Mouse (Mus musculus): ENCODE results near the gene Khnyn. TPM values are rescaled to one million over a fixed set of nuclear protein-coding genes. Genes with fewer than 3 reads are reported as not detected.

Khnyn gene
- polyA plus RNA-seq, 1 experiment, result 47.4 TPM

DNA sequence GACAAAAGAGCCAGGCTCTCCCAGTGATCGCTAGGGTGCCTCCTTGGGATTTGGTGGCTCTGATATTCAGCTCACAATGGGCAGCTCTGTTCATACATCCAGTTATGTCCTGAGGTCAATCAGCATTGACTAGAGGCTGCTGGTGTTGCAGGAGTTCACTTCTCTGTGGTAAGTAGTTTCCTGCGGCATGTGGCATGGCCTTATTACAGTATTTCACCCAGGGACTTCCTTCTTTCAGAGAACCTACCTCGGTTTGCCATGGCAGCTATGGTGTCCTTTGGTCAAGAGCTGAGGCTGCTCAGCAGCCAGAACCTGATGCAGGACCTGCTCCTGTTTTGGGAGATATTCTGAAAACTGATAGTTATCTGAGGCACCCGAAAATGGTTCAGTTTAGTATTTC, 42.1 kb downstream of the Khnyn start:
- Histone ChIP-seq H3K4me3 (replicated peaks; ENCODE audit: insufficient read depth, low read depth, low read length) (no peak overlapping the region), H3K27ac (ENCODE audit: insufficient read depth, low read length) (no peak overlapping the region), H3K27me3 (ENCODE audit: control insufficient read depth, insufficient read depth, low read length) (no peaks in the 10 kb centered on the region), H3K4me1 (ENCODE audit: control insufficient read depth, insufficient read depth, low read length) (no peaks in the 10 kb centered on the region)
- no peak for TF ChIP-seq POLR2A (IDR thresholded peaks at IDR 0.05; ENCODE audit: borderline replicate concordance, insufficient read depth, low read length)
- WGBS, result 88% methylated on average over 4 of the region's 4 CpGs
- no peak for DNase-seq

DNA sequence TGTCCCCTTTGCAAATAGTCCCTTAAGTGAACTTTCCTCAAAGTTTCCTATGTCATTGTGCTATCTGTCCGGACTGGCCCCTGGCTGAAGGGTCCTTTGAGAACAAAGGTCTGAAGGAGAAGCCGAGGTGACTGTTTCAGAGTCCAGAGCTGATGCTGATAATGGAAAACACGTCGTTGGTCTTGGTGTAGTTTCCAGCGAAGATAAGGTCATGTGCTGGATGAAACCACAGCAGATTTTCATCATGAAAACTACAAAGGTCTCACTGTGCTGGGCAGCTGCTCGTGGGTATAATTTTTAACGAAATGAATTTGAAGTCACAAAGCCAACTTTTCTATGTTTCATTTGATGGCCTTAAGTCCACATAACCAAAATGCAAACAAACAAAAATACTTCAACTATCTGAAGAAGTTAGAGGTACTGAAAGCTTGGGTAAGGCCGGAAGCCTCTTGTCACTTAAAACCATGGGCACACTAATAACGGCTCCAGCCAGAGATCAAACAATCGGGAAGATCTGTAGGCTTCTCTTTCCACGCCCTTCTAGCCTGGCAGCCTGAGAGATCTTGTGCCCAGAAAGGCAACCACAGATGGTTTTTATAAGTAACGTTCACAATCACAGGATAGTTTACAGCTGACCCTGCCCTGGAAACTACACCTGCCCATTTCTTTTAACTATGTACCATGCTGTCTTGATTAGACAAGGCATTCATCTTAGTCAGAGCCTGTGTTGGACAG, 44.7 kb downstream of the Khnyn start:
- Histone ChIP-seq H3K27me3 (ENCODE audit: control insufficient read depth, insufficient read depth, low read length) (no peaks in the 10 kb centered on the region), H3K27ac (ENCODE audit: insufficient read depth, low read length) (no peak overlapping the region), H3K4me3 (replicated peaks; ENCODE audit: insufficient read depth, low read depth, low read length) (no peak overlapping the region), H3K4me1 (ENCODE audit: control insufficient read depth, insufficient read depth, low read length) (no peaks in the 10 kb centered on the region)
- WGBS, result 84% methylated on average over 12 of the region's 12 CpGs
- TF ChIP-seq POLR2A (IDR thresholded peaks at IDR 0.05; ENCODE audit: borderline replicate concordance, insufficient read depth, low read length) (no peak), CTCF (IDR thresholded peaks at IDR 0.05; ENCODE audit: borderline replicate concordance, insufficient read depth, low read depth, low read length) (no peak)
- no peak for DNase-seq

DNA sequence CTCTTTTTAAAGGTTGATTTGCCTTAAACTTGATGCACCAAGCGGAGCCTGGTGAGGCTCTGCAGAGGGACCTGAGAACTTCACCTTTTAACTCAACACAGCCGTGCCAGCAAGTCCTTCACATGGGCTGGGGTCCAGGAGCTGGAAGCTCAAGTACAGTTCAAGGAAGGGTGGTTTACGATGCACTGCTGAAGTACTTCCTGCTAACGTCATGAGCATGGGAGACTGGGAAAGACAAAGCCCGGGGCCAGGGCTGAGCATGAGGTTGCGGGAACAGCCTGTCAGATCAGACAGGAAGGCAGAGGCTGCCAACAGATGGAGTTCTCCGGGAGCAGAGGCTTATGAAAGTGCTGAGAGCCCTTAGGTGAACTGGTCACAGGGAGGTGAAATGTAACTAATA, 48.8 kb downstream of the Khnyn start:
- DNase-seq, result no peak
- no peak overlapping the region for H3K4me3 ChIP-seq (replicated peaks; ENCODE audit: insufficient read depth, low read depth, low read length)
- H3K27me3 ChIP-seq (ENCODE audit: control insufficient read depth, insufficient read depth, low read length), result no peaks in the 10 kb centered on the region
- TF ChIP-seq POLR2A (IDR thresholded peaks at IDR 0.05; ENCODE audit: borderline replicate concordance, insufficient read depth, low read length), result no peak
- no peak for TF ChIP-seq CTCF (IDR thresholded peaks at IDR 0.05; ENCODE audit: borderline replicate concordance, insufficient read depth, low read depth, low read length)
- no peaks in the 10 kb centered on the region for H3K4me1 ChIP-seq (ENCODE audit: control insufficient read depth, insufficient read depth, low read length)
- H3K27ac ChIP-seq (ENCODE audit: insufficient read depth, low read length), result no peak overlapping the region
- WGBS, result 21% methylated on average over 7 of the region's 7 CpGs

DNA sequence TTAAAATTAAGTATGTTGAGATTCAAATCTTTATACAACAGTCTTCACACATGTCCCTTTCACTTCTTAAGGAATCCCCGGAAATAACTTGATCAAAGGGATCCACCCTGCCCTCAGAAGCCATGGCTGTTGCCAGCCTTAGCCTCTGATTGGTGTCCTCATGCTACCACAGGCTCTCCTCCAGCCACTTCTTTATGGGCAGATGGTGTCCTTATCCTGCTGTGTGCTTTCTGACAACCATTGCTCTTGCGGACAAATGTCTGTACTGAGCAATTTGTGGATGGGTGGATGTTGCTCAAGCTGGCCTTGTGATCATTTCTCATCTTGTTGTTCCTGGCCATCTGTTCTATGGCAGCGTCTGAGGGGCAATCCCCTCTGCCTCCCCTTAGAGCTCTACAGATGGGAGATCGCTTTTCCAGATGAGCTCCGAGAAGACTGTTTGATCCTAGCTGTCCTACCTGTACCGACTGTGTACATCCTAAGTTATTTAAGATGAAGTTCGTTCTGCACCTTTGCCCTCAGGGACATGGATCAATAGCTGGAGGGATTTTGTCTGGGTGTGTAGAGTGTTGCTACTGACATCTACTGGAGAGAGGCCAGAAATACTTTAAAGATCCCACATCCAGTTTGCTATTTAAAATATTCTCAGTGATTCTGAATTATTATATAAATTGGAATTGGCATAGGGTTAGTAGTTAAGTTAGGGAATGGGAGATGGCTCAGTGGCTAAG, 55.5 kb downstream of the Khnyn start:
- TF ChIP-seq POLR2A (IDR thresholded peaks at IDR 0.05; ENCODE audit: borderline replicate concordance, insufficient read depth, low read length), result no peak
- TF ChIP-seq CTCF (IDR thresholded peaks at IDR 0.05; ENCODE audit: borderline replicate concordance, insufficient read depth, low read depth, low read length), result no peak
- WGBS, result 12% methylated on average over 7 of the region's 7 CpGs
- peak; percentile 18 to 43 for DNase-seq
- no peak overlapping the region for H3K4me3 ChIP-seq (replicated peaks; ENCODE audit: insufficient read depth, low read depth, low read length)
- H3K4me1 ChIP-seq (ENCODE audit: control insufficient read depth, insufficient read depth, low read length), result peaks cover 5% of the 10 kb centered on the region
- peak overlapping the region; percentile 50 for H3K27ac ChIP-seq (ENCODE audit: insufficient read depth, low read length)
- no peaks in the 10 kb centered on the region for H3K27me3 ChIP-seq (ENCODE audit: control insufficient read depth, insufficient read depth, low read length)

DNA sequence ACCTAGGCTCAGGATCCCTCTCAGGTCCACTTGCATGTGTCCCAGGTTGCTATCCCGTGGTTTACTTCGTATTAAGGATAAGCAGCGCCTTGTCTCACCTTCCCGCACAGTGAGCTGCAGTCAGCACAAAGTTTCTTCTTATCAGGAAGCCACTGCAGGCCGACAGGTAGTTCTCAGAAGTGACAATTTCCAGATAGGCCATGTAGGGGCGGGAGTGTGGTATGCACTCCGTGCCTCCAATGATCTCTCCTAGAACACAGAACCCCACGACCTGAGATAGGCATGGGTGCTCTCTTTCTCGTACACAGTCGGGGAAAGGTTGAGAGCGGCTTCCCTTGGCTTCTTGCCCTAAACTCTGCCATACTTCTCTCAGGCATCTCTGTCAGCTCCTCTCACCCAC, 58.9 kb downstream of the Khnyn start:
- DNase-seq, result no peak
- peaks cover 10% of the 10 kb centered on the region for H3K4me1 ChIP-seq (ENCODE audit: control insufficient read depth, insufficient read depth, low read length)
- 84% methylated on average over 11 of the region's 11 CpGs for WGBS
- no peak for TF ChIP-seq CTCF (IDR thresholded peaks at IDR 0.05; ENCODE audit: borderline replicate concordance, insufficient read depth, low read depth, low read length)
- TF ChIP-seq POLR2A (IDR thresholded peaks at IDR 0.05; ENCODE audit: borderline replicate concordance, insufficient read depth, low read length), result no peak
- no peak overlapping the region for H3K4me3 ChIP-seq (replicated peaks; ENCODE audit: insufficient read depth, low read depth, low read length)
- H3K27me3 ChIP-seq (ENCODE audit: control insufficient read depth, insufficient read depth, low read length), result no peaks in the 10 kb centered on the region
- H3K27ac ChIP-seq (ENCODE audit: insufficient read depth, low read length), result no peak overlapping the region

DNA sequence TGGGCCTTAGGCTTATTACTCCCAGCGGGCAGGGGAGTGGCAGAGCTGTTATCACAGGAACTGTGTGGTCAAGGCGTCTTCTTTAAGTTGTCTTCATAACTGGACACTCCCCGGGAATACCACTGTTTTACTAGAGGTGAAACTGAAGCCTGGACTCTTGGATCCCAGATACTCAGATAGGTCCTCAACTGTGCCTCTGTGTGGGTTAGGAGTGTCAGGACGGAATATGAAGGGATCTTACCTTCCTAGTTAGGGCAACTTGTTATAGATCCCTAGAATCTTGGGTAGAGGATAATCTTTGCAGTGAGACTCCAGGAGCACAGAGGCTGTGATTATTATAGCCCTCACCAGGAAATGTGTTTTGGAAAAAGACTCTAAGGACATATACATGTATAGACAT, 59.8 kb downstream of the Khnyn start, which contains the start of gene Cma1:
Gene Cma1 (minus strand): TSS at position 101 of the 400 bp plus-strand sequence.
- no peak for DNase-seq
- Histone ChIP-seq H3K4me3 (replicated peaks; ENCODE audit: insufficient read depth, low read depth, low read length) (no peak within 1 kb of the TSS), H3K4me1 (ENCODE audit: control insufficient read depth, insufficient read depth, low read length) (peaks cover 10% of the 10 kb centered on the region), H3K27me3 (ENCODE audit: control insufficient read depth, insufficient read depth, low read length) (no peaks in the 10 kb centered on the region), H3K27ac (ENCODE audit: insufficient read depth, low read length) (no peak within 1 kb of the TSS)
- WGBS, result 92% methylated on average over 4 of the region's 4 CpGs
- no peak for TF ChIP-seq POLR2A (IDR thresholded peaks at IDR 0.05; ENCODE audit: borderline replicate concordance, insufficient read depth, low read length)
- no peak for TF ChIP-seq CTCF (IDR thresholded peaks at IDR 0.05; ENCODE audit: borderline replicate concordance, insufficient read depth, low read depth, low read length)

DNA sequence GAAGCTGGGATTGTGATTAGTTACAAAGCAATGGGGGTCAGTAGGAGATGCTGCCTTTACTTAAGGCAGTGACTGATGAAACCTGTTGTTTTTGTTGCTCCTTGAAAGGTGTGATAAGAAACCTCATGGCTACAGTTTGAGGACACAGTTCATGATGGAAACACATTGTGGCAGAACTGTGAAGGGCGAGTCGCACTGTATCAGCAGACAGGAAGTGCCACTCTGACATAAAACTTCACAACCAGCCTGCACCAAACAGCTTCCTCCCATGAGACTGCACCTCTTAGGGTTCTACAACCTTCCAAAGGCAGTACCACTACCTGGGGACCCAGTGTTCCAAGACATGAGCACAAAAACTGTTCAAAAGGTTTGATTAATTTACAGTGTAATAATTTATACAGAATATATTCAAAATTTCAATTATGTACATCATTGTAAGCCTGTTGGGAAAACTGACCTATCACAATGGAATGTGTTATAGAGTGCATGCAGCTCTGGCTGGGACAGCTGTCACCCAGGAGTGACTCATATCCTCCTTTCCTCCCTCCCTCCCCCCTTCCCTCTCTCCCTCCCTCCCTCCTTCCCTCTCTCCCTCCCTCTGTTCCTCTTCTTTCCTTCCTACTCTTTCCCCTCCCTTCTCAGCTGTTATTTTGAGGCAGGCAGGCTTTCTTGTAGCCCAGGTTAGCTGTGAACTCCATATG, 61.7 kb downstream of the Khnyn start:
- no peak for DNase-seq
- Histone ChIP-seq H3K27me3 (ENCODE audit: control insufficient read depth, insufficient read depth, low read length) (no peaks in the 10 kb centered on the region; the same call in 1 of the 2 replicates), H3K27ac (ENCODE audit: insufficient read depth, low read length) (no peak overlapping the region), H3K4me3 (replicated peaks; ENCODE audit: insufficient read depth, low read depth, low read length) (no peak overlapping the region), H3K4me1 (ENCODE audit: control insufficient read depth, insufficient read depth, low read length) (peaks cover 4% of the 10 kb centered on the region; the same call in 1 of the 2 replicates)
- 91% methylated on average over 2 of the region's 2 CpGs for WGBS
- no peak for TF ChIP-seq CTCF (IDR thresholded peaks at IDR 0.05; ENCODE audit: borderline replicate concordance, insufficient read depth, low read depth, low read length)
- TF ChIP-seq POLR2A (IDR thresholded peaks at IDR 0.05; ENCODE audit: borderline replicate concordance, insufficient read depth, low read length), result no peak

Other genes with a start within 250 kb of the Khnyn start
- gene Ipo4, start 249.0 kb upstream of the Khnyn start, polyA plus RNA-seq (2012; rRNA removed), result 150 and 151 TPM in 2 replicates
- 4.9 and 5.6 TPM in 2 replicates for gene Gm49378, start 247.1 kb upstream of the Khnyn start, polyA plus RNA-seq (2012; rRNA removed)
- gene Tm9sf1, start 241.1 kb upstream of the Khnyn start, polyA plus RNA-seq (2012; rRNA removed), result 35.3 and 40.1 TPM in 2 replicates
- 0.40 and 0.61 TPM in 2 replicates for gene Tssk4, start 234.8 kb upstream of the Khnyn start, polyA plus RNA-seq (2012; rRNA removed)
- 44.8 and 44.9 TPM in 2 replicates for gene Mdp1, start 224.4 kb upstream of the Khnyn start, polyA plus RNA-seq (2012; rRNA removed)
- 29.2 and 29.6 TPM in 2 replicates for gene Gmpr2, start 213.0 kb upstream of the Khnyn start, polyA plus RNA-seq (2012; rRNA removed)
- gene Nedd8, start 212.8 kb upstream of the Khnyn start, polyA plus RNA-seq (2012; rRNA removed), result 414 and 434 TPM in 2 replicates
- 36.0 and 38.5 TPM in 2 replicates for gene Tinf2, start 203.1 kb upstream of the Khnyn start, polyA plus RNA-seq (2012; rRNA removed)
- 0.07 and 0.08 TPM in 2 replicates for gene Tgm1, start 171.0 kb upstream of the Khnyn start, polyA plus RNA-seq (2012; rRNA removed)
- 64.1 and 66.8 TPM in 2 replicates for gene Rabggta, start 162.7 kb upstream of the Khnyn start, polyA plus RNA-seq (2012; rRNA removed)
- 113 and 122 TPM in 2 replicates for gene Dhrs1, start 139.3 kb upstream of the Khnyn start, polyA plus RNA-seq (2012; rRNA removed)
- gene Nop9, start 139.3 kb upstream of the Khnyn start, polyA plus RNA-seq (2012; rRNA removed), result 10.7 and 10.8 TPM in 2 replicates
- 10.5 and 15.2 TPM in 2 replicates for gene Cideb, start 126.5 kb upstream of the Khnyn start, polyA plus RNA-seq (2012; rRNA removed)
- gene Ltb4r2, start 123.5 kb upstream of the Khnyn start, polyA plus RNA-seq (2012; rRNA removed), result 0.07 and 0.08 TPM in 2 replicates
- 0.33 and 0.36 TPM in 2 replicates for gene Ltb4r1, start 119.0 kb upstream of the Khnyn start, polyA plus RNA-seq (2012; rRNA removed)
- gene Adcy4, start 100.9 kb upstream of the Khnyn start, polyA plus RNA-seq (2012; rRNA removed), result 4.0 and 4.1 TPM in 2 replicates
- gene Ripk3, start 96.1 kb upstream of the Khnyn start, polyA plus RNA-seq (2012; rRNA removed), result 0.39 and 0.60 TPM in 2 replicates
- gene Nfatc4, start 61.8 kb upstream of the Khnyn start, polyA plus RNA-seq (2012; rRNA removed), result 1.5 and 1.7 TPM in 2 replicates
- 4.5 and 4.8 TPM in 2 replicates for gene Nynrin, start 30.9 kb upstream of the Khnyn start, polyA plus RNA-seq (2012; rRNA removed)
- 534 and 635 TPM in 2 replicates for gene Cbln3, start 555 bp upstream of the Khnyn start, polyA plus RNA-seq (2012; rRNA removed)
- gene Sdr39u1, start 15.3 kb downstream of the Khnyn start, polyA plus RNA-seq (2012; rRNA removed), result 214 and 218 TPM in 2 replicates
- not detected in 2 replicates for gene Cma1, start 59.7 kb downstream of the Khnyn start, polyA plus RNA-seq (2012; rRNA removed)
- gene Cma2, start 66.0 kb downstream of the Khnyn start, polyA plus RNA-seq (2012; rRNA removed), result not detected in 2 replicates
- gene Mcpt1, start 133.0 kb downstream of the Khnyn start, polyA plus RNA-seq (2012; rRNA removed), result not detected in 2 replicates
- not detected in 2 replicates for gene Mcpt9, start 145.5 kb downstream of the Khnyn start, polyA plus RNA-seq (2012; rRNA removed)
- not detected in 2 replicates for gene Mcpt2, start 157.1 kb downstream of the Khnyn start, polyA plus RNA-seq (2012; rRNA removed)
- 0.13 TPM in 1 of 2 replicates, not detected in the other for gene Mcpt4, start 177.4 kb downstream of the Khnyn start, polyA plus RNA-seq (2012; rRNA removed)
- gene Mcpt8, start 200.3 kb downstream of the Khnyn start, polyA plus RNA-seq (2012; rRNA removed), result not detected in 2 replicates
- not detected in 2 replicates for gene Ctsg, start 217.6 kb downstream of the Khnyn start, polyA plus RNA-seq (2012; rRNA removed)
- gene Gzme, start 235.7 kb downstream of the Khnyn start, polyA plus RNA-seq (2012; rRNA removed), result not detected in 2 replicates
- not detected in 2 replicates for gene Gzmd, start 247.7 kb downstream of the Khnyn start, polyA plus RNA-seq (2012; rRNA removed)